Mouse (Mus musculus) macrophage (primary cell): ENCODE measurements around the gene Ube2j2. TPM values are rescaled to one million over a fixed set of nuclear protein-coding genes. Genes with fewer than 3 reads are reported as not detected.

Source experiments
- H3K27ac ChIP-seq: fragments of 350-480 bp; formaldehyde crosslinking; 2 replicates; pipeline ENCODE4 v1.9.0; 2021
- H3K36me3 ChIP-seq: fragments of 350-480 bp; formaldehyde crosslinking; 2 replicates; pipeline ENCODE4 v1.9.0; 2021; ENCODE audit errors: inconsistent target
- H3K4me3 ChIP-seq: fragments of 350-480 bp; formaldehyde crosslinking; 2 replicates; pipeline ENCODE4 v1.9.0; 2021; ENCODE audit errors: inconsistent target
- H3K79me2 ChIP-seq: fragments of 350-480 bp; formaldehyde crosslinking; 2 replicates; pipeline ENCODE4 v1.9.0; 2021; ENCODE audit errors: inconsistent target
- WGBS: methylation state at CpG from one replicate; pipeline ENCODE4 v1.1.7; 2026; ENCODE audit warnings: inconsistent platforms; ENCODE audit not compliant: missing documents; 5-methylcytosine and 5-hydroxymethylcytosine counted together
- polyA plus RNA-seq: library from polyadenylated mRNA; stranded (reverse); fragments of 250-400 nt; gene quantifications from 3 replicates; pipeline ENCODE4 v1.2.4, GENCODE M21; 2018; ENCODE audit warnings: inconsistent platforms
- total RNA-seq, 78 experiments: library from RNA; depleted of rRNA; stranded (reverse); fragments of 250-400 nt; gene quantifications; 1 replicate in 9 of 78; 2 replicates in 24 of 78; 3 replicates in 43 of 78; 4 replicates in 2 of 78; pipeline ENCODE4 v1.2.4; 2018; ENCODE audit warnings: inconsistent platforms in 56 of 78

Ube2j2 gene
- 100 to 1,000 TPM in 15 of 26 experiments, 10 to 100 TPM in 11; 63.1 to 150 (median 105) TPM for total RNA-seq (2018; cell fraction: chromatin; rRNA removed)
- 10 to 100 TPM; 58.2 to 84.1 (median 71.3) TPM for total RNA-seq (2018; cell fraction: cytosol; rRNA removed)
- 10 to 100 TPM; 52.9 to 90.9 (median 71.0) TPM for total RNA-seq (2018; cell fraction: nucleus; rRNA removed)
- polyA plus RNA-seq: 55.7 to 67.6 TPM (median 65.4 TPM) in 3 replicates

DNA sequence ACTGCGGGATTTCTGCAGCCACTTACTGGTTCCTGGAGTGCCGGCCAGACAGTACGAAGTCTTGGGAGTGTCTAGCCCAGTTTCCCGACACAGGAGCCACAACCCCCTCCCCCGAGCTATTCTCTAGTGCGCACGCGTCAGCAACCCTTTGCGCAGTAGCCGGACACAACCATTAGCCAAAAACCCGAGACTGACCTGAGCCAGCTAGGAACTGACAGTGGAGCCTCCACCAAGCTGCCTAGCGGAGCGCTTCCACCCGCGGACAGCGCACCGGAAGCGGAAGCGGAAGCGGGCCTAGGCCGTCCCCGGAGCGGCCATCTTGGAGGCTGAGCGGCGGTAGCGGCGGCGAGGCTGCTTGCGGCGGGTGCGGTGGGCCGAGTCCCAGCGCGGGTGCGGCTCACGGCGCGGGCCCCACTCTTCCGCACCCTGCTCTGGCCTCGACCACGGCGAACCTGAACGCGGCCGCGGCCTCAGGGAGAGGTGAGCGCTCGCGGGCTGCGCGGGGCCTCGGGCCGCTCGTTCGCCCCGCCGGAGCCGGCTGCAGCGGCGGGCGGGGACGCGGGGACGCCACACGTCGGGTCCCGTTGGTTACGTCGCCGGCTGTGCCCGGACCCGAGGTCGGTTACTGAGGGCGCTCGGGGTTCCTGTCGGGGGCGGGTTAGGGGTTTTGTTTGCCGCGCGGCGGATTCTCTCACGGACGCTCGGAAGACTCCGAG lies at the start of gene Ube2j2:
Gene Ube2j2, plus strand, starts transcription at position 298 of the 716 bp plus-strand sequence.
- under 1% methylated on average over 78 of the region's 85 CpGs for WGBS
- Histone ChIP-seq H3K4me3 (peak within 1 kb of the TSS; percentile 92), H3K27ac (peak within 1 kb of the TSS; percentile 74), H3K79me2 (peaks cover 47% of the 10 kb centered on the region), H3K36me3 (peaks cover 11% of the 10 kb centered on the region; the same call in 1 of the 2 replicates)

DNA sequence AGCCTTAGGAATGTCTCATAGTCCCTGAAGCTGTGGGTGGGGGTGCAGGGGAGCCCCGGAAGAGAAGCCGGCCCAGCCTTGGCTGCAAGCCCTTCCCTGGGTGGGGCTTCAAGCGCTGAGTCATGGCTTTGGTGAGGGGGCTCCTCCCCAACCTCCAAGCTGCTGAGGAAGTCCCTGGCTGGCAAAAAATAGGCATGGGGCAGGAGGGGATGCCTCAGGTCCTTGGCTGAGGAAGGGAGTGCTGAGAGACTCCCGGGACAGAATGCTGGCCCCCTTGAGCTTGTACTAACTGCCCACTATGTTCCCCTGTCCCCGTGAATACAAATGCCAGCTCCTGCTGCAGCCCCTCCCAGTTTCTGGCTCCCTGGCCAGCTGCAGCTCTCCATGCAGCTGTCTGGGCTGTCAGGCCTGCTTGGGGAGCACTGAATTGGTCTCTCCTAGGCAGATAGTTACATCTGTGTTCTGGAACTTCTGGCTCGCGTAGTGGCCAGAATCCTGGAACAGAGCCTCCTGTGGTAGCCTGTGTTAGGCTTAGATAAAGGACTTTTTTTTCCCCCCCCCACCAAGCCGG lies 49.2 kb upstream of the Ube2j2 start:
- H3K4me3 ChIP-seq: peak overlapping the region; percentile 73; the same call in 1 of the 2 replicates

DNA sequence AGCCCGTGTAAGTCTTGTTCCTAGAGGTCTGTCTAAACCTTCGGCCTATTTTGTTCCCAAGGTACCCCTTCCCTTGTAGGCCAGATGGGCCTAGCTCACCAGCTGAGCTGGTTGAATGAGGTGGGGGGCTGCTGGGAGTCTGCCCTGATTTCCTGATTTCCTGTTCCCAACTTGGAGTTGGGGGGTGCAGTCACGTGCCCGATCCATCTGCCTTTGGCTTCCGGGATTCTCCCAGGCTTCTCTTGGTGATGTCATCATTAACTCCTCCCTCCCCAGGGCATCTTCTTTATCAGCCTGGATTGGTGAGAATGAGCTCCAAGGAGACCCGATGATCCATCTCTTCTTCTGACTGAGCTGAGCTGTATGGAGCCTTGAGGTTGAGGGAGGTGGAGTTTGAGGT lies 48.4 kb upstream of the Ube2j2 start:
- 84% methylated on average over 6 of the region's 6 CpGs for WGBS
- H3K27ac ChIP-seq: no peak overlapping the region
- no peak overlapping the region for H3K4me3 ChIP-seq

More for the DNA sequence above, 49.2 kb upstream of the Ube2j2 start:
- H3K79me2 ChIP-seq: peaks cover 55% of the 10 kb centered on the region
- peaks cover 6% of the 10 kb centered on the region; the same call in 1 of the 2 replicates for H3K36me3 ChIP-seq
- H3K27ac ChIP-seq: peak overlapping the region; percentile 34
- 35% methylated on average over 8 of the region's 8 CpGs for WGBS

DNA sequence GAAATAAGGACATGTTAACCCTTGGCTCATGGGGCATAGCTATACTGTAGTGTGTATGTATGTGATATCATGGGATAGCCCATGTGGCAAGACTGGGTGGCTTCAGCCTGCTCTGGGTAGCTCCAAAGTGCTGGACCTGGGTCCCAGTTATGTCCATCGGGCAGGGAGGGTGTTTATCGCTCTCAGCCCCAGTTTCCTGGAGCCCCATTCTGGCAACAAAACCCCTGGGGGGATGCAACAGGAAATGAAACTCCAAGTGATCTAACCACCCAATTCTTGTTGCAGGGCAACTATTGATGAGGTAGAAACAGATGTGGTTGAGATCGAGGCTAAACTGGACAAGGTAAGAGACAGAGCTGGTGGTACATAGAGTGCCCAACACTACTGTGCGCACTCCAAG lies 47.8 kb upstream of the Ube2j2 start:
- Histone ChIP-seq H3K4me3 (no peak overlapping the region), H3K36me3 (peaks cover 18% of the 10 kb centered on the region), H3K27ac (no peak overlapping the region), H3K79me2 (peaks cover 50% of the 10 kb centered on the region)
- 79% methylated on average over 4 of the region's 4 CpGs for WGBS

More for the DNA sequence above, 48.4 kb upstream of the Ube2j2 start:
- peaks cover 14% of the 10 kb centered on the region for H3K36me3 ChIP-seq
- H3K79me2 ChIP-seq: peaks cover 55% of the 10 kb centered on the region

DNA sequence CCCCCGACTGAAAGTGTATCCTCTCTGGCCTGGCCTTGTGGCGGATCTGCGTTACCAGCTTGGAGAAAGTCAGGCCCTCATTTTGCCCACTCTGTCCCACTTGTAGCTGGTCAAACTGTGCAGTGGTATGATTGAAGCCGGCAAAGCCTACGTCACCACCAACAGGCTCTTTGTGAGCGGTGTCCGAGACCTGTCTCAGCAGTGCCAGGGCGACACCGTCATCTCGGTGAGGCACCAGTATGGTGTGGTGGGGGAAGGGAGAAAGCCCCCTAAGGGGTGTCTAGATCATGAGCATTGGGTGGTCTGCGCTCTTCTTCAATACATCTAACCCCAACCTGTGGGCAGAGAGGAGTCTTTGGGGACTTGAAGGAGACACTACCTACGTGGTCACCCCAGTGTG lies 47.2 kb upstream of the Ube2j2 start:
- Histone ChIP-seq H3K4me3 (no peak overlapping the region), H3K36me3 (peaks cover 24% of the 10 kb centered on the region), H3K27ac (no peak overlapping the region), H3K79me2 (peaks cover 45% of the 10 kb centered on the region)
- 95% methylated on average over 12 of the region's 12 CpGs for WGBS

DNA sequence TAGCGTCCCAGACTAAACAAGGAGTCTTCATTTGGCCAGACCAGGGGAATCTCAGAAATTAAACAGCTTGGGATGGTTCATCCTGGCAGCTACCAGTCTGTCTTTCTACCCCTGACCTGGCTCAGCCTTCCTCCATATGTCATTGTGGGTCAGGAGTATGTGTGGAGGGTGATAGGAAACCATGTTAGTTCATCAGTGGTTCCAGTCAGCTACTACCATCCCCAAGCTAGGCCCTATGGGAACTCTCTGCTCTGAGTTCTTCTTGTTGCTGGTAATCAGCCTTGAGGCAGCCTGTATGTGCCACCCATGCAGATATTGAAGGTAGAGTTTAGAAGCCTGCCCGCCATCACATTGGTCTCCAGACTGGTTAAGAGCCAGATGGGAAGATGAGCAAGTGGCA lies 45.3 kb upstream of the Ube2j2 start:
- Histone ChIP-seq H3K36me3 (peaks cover 41% of the 10 kb centered on the region), H3K4me3 (no peak overlapping the region), H3K27ac (no peak overlapping the region), H3K79me2 (peaks cover 35% of the 10 kb centered on the region)
- 94% methylated on average over 2 of the region's 2 CpGs for WGBS

DNA sequence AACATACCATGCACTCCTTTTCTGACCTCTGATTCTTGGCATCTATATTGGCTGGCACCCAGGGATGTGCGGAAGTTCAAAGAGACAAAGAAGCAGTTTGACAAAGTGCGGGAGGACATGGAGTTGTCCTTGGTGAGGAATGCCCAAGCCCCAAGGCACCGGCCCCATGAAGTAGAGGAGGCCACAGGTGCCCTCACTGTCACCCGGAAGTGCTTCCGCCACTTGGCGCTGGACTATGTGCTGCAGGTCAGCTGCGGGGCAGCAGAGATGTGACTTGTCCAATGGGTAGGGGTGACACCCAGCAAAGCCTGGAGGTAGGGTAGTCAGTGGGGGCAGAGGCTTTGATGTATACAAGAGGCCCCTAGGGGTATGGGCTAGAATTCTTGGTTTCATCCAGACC lies 44.3 kb upstream of the Ube2j2 start:
- WGBS: 100% methylated on average over 5 of the region's 7 CpGs
- H3K27ac ChIP-seq: no peak overlapping the region
- H3K36me3 ChIP-seq: peaks cover 48% of the 10 kb centered on the region
- no peak overlapping the region for H3K4me3 ChIP-seq
- peaks cover 25% of the 10 kb centered on the region for H3K79me2 ChIP-seq

DNA sequence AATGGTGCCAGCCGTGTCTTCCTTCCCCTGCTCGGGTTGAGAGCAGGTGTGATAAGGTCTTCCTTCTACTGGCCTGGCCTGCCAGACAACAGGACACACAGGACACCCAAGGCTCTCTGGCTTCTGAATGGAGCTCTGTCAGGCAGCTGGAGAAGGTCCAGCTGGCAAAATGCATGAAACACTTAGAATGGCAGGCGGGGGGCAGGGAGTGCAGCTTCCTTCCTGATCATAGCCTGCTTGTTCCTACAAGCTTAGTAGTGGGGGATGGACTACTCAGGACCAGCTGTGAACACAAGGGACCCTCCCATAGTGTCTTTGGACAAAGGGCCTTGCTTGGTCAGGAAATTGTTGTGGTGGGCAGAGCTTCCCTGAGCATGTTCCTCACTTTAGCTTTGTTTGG lies 42.4 kb upstream of the Ube2j2 start:
- Histone ChIP-seq H3K4me3 (no peak overlapping the region), H3K36me3 (peaks cover 48% of the 10 kb centered on the region), H3K79me2 (peaks cover 7% of the 10 kb centered on the region), H3K27ac (no peak overlapping the region)
- WGBS: 27% methylated on average over 3 of the region's 3 CpGs

DNA sequence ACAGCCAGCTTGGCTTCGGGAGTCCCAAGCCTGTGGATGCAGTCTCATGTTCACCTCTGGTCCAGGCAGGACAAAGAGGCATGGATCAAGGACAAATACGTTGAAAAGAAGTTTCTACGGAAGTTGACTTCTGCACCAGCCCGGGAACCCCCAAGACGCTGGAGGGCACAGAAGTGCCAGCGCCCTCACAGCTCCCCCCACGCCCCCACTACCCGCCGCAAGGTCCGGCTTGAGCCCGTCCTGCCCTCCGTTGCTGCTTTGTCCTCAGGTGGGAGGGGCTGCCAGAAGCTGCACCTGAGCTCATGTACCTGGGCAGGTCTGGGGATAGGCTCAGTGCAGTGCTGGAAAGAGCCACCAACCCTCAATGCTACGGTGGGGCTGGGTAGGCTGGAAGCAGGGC lies 40.4 kb upstream of the Ube2j2 start:
- H3K36me3 ChIP-seq: peaks cover 48% of the 10 kb centered on the region
- H3K27ac ChIP-seq: no peak overlapping the region
- whole genome bisulfite sequencing: 96% methylated on average over 13 of the region's 13 CpGs
- H3K4me3 ChIP-seq: no peak overlapping the region
- H3K79me2 ChIP-seq: no peaks in the 10 kb centered on the region

DNA sequence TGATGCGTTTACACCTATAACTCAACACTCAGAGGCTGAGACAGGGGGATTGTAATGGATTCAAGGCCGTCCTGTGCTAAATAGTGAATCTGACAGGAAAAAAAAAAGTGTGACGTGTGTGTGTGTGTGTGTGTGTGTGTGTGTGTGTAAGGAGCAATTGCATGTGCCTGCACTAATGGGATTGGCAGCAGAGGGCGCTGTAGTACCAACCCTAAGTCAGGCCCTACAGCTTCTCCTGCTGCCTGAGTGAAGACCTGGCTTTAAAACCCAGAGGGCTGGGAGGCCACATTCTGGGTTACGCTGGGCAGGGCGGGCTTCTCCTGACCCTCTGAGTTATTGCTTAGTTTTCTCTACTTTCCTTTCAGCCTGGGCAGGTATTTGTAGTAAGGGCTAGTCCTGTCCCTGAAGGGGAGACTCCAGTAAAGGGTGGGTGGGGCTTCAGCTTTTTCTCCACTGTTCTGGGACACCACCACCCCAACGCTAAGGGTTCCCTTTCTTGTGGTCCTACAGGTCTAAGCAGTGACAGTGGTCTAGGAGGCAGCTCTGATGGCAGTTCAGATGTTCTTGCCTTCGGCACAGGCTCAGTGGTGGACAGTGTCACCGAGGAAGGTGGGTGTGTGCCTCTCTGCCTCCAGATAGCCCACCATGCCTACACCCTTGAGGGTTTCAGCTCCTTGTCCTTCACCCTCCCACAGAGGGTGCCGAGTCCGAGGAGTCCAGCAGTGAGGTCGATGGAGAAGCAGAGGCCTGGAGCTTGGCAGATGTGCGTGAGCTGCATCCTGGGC lies 39.1 kb upstream of the Ube2j2 start:
- Histone ChIP-seq H3K36me3 (peaks cover 40% of the 10 kb centered on the region), H3K4me3 (no peak overlapping the region), H3K79me2 (no peaks in the 10 kb centered on the region), H3K27ac (no peak overlapping the region)
- 95% methylated on average over 12 of the region's 13 CpGs for WGBS

DNA sequence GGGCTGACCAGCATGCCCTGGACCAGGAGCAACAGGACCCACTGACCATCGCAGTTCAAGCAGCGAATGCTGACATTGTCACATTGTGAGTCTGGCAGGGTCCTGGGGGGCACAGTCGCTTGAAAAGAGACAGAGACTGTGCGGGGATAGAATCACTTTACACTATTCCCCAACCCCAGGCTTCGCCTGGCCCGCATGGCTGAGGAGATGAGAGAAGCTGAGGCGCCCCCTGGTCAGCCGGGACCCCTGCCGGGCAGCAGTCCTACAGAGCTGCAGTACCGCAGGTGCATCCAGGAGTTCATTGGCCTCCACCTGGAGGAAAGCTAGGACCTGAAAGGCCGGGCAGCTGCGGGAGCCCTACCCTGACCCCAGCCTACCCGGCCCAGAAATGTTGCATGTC lies 38.0 kb upstream of the Ube2j2 start:
- no peaks in the 10 kb centered on the region for H3K79me2 ChIP-seq
- peaks cover 31% of the 10 kb centered on the region for H3K36me3 ChIP-seq
- H3K4me3 ChIP-seq: no peak overlapping the region
- H3K27ac ChIP-seq: no peak overlapping the region
- WGBS: 95% methylated on average over 13 of the region's 13 CpGs

DNA sequence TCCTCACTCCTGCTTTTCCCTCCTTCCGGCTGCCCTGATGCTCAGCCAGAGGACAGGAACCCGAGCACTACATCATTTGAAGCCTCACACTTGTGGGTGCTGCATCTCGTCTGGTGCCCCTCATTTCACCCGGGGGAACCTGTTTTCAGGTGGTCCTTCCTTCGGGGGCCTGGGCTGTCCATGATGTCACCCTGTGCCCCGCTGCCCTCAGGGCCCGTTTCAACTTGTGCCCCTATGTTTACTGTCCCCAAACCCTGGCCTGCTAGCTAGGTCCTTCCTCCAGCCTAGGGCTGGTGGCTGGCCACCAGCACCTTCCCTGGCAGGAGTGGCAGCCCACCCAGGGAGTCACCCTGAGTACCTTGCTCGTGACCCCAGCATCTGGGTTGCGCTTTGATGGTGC lies 37.5 kb upstream of the Ube2j2 start:
- Histone ChIP-seq H3K4me3 (no peak overlapping the region), H3K27ac (no peak overlapping the region), H3K36me3 (peaks cover 27% of the 10 kb centered on the region), H3K79me2 (no peaks in the 10 kb centered on the region)
- WGBS: 83% methylated on average over 8 of the region's 9 CpGs

DNA sequence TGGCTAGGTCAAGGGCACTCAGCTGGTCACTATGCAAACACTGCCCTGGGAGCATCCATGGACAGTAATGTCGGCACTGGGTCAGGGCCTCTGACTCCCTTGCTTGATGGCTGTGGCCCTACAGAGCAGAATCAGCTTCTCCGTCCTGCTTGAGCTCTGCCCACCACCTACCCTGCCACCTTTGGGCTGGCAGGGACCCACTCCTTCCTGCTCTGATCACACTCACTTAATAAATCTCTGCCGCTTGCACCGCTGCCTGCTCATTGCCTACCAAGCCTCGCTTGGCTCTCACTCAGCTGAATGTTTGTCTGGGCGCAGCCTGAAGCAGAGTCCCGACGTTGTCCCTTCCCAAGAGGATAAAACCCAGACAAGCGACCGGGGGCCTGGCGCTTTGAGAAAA lies 36.6 kb upstream of the Ube2j2 start:
- H3K79me2 ChIP-seq: no peaks in the 10 kb centered on the region
- H3K4me3 ChIP-seq: no peak overlapping the region
- WGBS: 94% methylated on average over 11 of the region's 11 CpGs
- H3K27ac ChIP-seq: no peak overlapping the region
- peaks cover 18% of the 10 kb centered on the region for H3K36me3 ChIP-seq

DNA sequence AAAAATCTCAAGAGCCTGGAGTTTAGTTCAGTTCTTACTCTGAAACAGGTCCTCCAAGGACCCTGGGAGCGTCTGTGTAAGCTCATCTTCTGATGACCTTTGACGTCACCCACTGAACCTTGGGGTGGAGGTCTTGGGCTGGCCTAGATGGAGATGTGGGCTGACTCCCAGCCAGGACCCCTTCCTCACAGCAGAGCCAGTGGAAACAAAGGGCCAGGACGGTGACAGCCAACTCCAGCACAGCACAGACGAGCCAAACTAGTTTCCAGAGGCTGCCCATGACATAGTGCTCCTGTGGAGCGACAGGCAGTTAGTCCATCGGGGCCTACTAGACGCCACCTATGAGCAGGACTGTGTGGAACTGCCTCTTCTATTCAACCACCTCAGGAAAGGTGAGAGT lies 35.4 kb upstream of the Ube2j2 start:
- Histone ChIP-seq H3K79me2 (no peaks in the 10 kb centered on the region), H3K4me3 (no peak overlapping the region), H3K36me3 (peaks cover 7% of the 10 kb centered on the region; the same call in 1 of the 2 replicates), H3K27ac (no peak overlapping the region)
- WGBS: 77% methylated on average over 7 of the region's 7 CpGs
